Mouse (Mus musculus) skeletal muscle tissue, adult 2 months (tissue): ENCODE data around the gene Fam186b.
"Not testable (repeated sequence)": the region's sequence is repeated elsewhere in the genome, so short reads cannot be mapped to it uniquely, and the experiment has no call there.

ENCODE experiments used
- DNase-seq: peaks from one replicate; pipeline ENCODE4 v3.0.0-alpha.2; 2012; ENCODE audit warnings: low read depth, low spot score

The Fam186b gene

GRCm38 (mm10) chr15:99259730-99260252 is 35.9 kb downstream of the Fam186b start:
- DNase-seq = peak; percentile 94

DNA sequence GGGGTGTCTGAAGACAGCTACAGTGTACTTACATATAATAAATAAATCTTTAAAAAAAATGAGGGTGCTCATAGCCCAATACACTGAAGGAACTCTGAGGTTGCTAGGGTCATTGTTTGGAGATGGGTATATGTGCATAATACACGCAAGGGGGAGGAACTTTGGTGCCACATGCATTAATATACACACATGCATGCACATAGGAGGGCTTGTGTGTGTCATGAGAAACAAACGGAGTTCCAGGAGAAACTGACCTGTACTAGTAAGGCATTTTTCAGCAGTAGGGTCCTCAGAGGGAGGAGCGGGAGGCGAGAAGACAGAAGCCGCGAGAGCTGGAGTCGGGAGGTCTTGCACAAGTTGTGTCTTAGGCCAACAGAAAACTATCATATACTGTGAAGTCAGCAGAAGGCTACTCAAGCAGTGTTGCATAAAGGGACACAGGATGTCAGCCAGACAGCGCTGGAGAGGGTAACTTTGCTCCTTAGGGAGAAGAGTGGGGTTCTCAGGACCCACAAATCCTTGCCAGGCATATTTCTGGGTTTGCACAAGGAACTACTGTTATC is 36.4 kb downstream of the Fam186b start:
- DNase-seq = peak; percentile 72

GRCm38 (mm10) chr15:99255241-99255749 is 40.4 kb downstream of the Fam186b start:
- no peak for DNase-seq

- DNase-seq = peak; percentile 48
These were observed 41.1 kb downstream of the Fam186b start for GRCm38 (mm10) chr15:99254477-99255005.

DNA sequence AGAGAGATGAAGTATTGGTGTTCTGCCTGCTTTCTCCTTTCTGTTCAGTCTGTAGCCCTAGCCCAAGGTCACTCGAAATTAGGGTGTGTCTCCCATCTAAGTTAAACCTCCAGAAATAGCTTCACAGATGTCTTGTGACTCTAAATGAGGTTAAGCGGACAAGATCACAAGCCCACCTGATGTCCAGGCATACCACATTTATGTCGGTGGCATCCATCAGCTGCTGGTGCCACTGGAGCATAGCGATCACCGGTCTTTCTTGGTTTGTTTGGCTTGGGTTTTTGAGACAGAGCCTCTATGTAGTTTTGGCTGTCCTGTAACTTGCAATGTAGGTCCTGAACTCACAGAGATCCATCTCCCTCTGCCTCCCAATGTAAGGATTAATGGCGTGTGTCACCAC is 41.9 kb downstream of the Fam186b start:
- no peak for DNase-seq

- not testable (repeated sequence) for DNase-seq
These were observed 42.6 kb downstream of the Fam186b start for GRCm38 (mm10) chr15:99253175-99253479.

GRCm38 (mm10) chr15:99252381-99253174 is 43.1 kb downstream of the Fam186b start:
- no peak for DNase-seq

- DNase-seq = peak; percentile 99
These were observed 43.9 kb downstream of the Fam186b start, which contains the start of gene Mcrs1 for GRCm38 (mm10) chr15:99251626-99252380. Gene Mcrs1 (minus strand): TSS chr15:99251961.

GRCm38 (mm10) chr15:99251111-99251510 is 44.6 kb downstream of the Fam186b start:
- not testable (repeated sequence) for DNase-seq

DNA sequence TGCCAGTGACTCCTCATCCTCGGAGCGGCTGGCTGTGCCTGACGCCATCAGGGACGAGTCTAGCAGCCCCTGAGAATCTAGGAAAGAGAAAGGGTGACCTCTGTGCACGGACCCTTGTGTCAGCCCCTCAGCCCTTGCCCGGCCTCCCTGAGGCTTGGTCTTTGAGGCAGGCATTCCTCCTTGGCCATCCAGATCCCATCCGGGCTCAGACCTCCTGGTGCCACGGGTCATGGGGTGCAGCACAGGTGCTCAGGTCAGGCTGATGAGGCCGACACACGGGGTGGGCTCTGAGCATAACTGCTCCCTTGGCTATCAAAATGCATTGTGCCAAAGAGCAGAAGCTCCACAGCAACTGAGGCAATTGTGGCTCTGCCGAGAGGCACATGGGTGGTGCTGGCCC is 45.8 kb downstream of the Fam186b start:
- DNase-seq = no peak

GRCm38 (mm10) chr15:99248972-99249371 is 46.7 kb downstream of the Fam186b start:
- peak; percentile 71 for DNase-seq

- DNase-seq = not testable (repeated sequence)
These were observed 49.0 kb downstream of the Fam186b start for GRCm38 (mm10) chr15:99246736-99247135.

DNA sequence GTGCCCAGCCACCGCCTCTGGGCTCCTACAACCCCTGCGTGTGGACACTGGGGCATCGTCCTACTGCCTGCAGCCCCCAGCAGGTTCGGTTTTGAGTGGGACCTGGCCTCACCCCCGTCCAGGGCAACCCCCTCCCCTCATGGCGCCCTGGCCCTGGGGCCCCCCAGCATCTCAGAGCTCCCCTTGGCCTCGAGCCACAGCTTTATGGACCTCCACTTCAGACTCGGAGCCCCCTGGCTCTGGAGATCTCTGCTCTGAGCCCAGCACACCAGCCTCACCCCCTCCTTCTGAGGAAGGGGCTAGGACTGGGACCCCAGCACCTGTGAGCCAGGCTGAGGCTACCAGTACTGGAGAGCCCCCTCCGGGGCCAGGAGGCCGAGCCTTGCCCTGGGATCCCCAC is 53.6 kb downstream of the Fam186b start:
- no peak for DNase-seq

GRCm38 (mm10) chr15:99241249-99241648 is 54.4 kb downstream of the Fam186b start:
- DNase-seq = no peak

DNA sequence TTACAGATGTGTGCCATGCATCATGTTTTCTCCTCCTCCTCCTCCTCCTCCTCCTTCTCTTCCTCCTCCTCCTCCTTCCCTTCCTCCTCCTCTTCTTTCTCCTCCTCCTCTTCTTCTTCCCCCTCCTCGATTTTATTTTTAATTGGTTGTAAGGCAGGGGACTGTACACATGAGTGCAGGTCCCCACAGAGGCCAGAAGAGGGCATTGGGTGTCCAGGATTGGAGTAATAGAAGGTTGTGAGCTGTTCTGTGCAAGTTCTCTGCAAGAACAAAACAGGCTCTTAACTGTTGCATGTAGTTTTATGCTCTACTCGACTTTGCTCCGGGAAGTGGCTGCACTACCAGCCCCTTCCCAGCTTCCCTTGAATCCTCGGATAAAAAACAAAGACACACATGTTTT is 55.6 kb downstream of the Fam186b start:
- no peak for DNase-seq

DNA sequence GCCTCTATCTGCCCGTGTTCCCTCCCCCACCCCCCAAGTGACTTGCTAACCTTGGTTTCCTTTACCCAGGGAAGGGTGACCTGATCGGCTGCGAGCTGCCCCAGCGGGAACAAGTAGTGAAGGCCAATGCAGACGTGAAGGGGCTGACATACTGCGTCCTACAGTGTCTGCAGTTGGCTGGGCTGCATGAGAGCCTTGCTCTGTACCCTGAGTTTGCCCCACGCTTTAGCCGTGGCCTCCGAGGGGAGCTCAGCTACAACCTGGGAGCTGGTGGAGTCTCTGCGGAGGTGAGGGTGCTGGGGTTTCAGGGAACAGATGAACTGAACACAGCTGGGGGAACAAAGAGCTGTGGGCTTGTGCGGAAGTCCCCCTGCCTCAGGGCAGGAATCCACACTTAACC is 57.7 kb downstream of the Fam186b start:
- DNase-seq = no peak

DNA sequence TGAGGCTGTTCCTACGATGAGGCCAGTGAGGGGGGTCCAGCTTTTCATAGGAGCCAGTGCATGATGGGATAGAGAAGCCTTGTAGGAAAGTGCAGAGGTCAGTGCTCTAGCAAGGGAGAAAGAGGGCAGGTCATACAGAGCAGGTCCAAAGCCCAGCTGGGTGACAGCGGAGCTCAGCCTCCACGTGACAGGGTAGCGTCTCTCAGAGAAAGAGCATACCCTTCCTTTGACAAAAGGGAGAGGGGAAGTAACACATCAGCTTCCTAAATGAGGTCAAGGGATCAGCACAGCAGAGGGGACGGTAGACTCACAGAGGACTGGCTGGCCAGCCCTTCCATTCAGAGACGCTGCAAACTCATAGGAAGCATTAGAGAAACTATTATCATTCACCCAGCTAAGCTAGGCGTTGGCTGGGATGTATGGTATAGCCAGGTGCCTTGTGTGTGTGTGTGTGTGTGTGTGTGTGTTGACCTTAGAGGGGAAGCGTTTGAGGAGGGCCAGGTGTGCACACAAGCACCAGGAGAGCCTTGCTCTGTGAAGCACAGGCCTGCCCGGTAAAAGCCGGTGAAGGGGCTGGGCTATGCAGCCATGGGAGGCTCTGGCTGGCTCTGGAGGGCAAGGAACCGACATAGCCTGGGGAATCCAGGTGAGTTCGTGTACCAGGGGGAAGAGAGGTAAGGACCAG is 61.2 kb downstream of the Fam186b start:
- DNase-seq = no peak

GRCm38 (mm10) chr15:99233719-99234118 is 62.0 kb downstream of the Fam186b start:
- no peak for DNase-seq

DNA sequence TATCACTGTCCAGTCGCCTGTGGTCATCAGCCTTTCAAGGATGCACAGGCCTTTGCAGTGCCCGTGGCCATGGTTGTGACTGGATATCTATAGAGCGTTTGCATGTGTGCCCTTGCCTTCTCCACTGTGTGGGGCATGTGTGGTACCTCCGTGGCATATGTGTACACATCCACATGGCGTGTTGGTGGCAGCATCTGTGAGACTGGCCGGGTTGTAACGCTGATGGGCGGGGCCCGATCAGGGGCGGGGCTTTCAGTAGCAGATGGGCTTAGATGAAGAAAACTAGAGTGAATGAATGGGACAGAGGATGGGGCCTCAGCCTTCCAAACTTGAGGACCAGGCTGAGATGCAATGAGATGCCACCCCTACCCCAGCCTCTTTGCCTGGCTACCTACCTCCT is 63.7 kb downstream of the Fam186b start:
- DNase-seq = no peak

GRCm38 (mm10) chr15:99226090-99226489 is 69.6 kb downstream of the Fam186b start:
- no peak for DNase-seq

DNA sequence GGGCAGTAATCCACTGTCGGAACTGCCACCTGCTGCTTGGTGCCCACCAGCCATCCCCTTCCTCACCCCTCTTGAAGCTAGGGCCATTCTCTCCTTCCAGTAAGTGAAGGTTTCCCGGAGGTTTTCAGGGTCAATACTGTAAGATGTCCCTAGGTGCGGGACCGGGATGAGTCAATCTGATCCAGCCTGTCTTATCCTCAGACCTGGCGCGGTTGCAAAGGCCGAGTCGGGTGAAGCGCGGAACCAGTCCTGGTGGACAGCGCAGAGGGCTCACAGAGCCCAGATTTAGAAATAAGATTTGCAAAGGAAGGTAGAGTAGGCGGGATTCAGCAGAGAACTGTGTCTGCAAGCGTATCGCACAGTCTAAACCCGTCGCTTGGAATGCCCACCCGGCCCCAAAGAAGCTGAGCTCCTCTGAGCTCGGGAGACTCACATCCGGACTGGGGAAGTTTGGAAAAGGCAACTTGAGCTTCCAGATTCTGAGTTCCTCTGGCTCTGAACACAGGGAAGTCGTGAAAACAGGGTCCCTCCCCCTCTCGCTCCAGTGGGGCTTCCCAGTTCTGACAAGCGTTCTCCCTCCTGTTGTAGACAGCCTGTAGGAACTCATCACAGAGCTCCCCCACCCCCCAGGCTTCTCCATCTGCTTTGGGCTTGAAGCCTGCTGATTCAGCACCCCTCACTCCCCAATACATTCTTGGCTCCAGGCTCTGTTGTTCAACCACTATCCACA is 70.4 kb downstream of the Fam186b start:
- DNase-seq = no peak
